Mouse (Mus musculus) midbrain, embryonic 16.5 days (tissue): ENCODE results near the gene Slc25a40. TPM values are rescaled to one million over a fixed set of nuclear protein-coding genes. Genes with fewer than 3 reads are reported as not detected.

Experiments used
- ATAC-seq: fragments of 200-750 bp; cut with Nextera tagmentation; 2 replicates; pipeline ENCODE4 v1.8.0; 2017; ENCODE audit warnings: moderate TSS enrichment
- H3K27ac ChIP-seq: fragments of 300-500 bp; sonication (generic); 2 replicates; pipeline ENCODE4 v1.5.1; 2014; ENCODE audit warnings: mild to moderate bottlenecking, low read length, mixed read lengths
- H3K27me3 ChIP-seq: fragments of 300-500 bp; sonication (generic); 2 replicates; pipeline ENCODE4 v1.6.1; 2014; ENCODE audit warnings: low read depth, low read length, mixed read lengths; ENCODE audit not compliant: control insufficient read depth, insufficient read depth
- H3K36me3 ChIP-seq: fragments of 300-500 bp; sonication (generic); 2 replicates; pipeline ENCODE4 v1.6.1; 2014; ENCODE audit warnings: mild to moderate bottlenecking, low read length, moderate library complexity, mixed read lengths; ENCODE audit not compliant: control insufficient read depth, insufficient read depth
- H3K4me1 ChIP-seq: fragments of 300-500 bp; sonication (generic); 2 replicates; pipeline ENCODE4 v1.6.1; 2014; ENCODE audit warnings: mild to moderate bottlenecking, low read length, mixed read lengths; ENCODE audit not compliant: control insufficient read depth, insufficient read depth
- H3K4me2 ChIP-seq: fragments of 300-500 bp; sonication (generic); 2 replicates; pipeline ENCODE4 v1.6.1; 2014; ENCODE audit warnings: mild to moderate bottlenecking, low read length, mixed read lengths
- H3K4me3 ChIP-seq: fragments of 300-500 bp; sonication (generic); 2 replicates; pipeline ENCODE4 v1.5.1; 2014; ENCODE audit warnings: low read depth, mild to moderate bottlenecking, low read length, moderate library complexity, mixed read lengths
- H3K9ac ChIP-seq: fragments of 300-500 bp; sonication (generic); 2 replicates; pipeline ENCODE4 v1.6.1; 2014; ENCODE audit warnings: low read depth, low read length, mixed read lengths
- H3K9me3 ChIP-seq: fragments of 300-500 bp; sonication (generic); replicated peaks from 2 replicates; pipeline ENCODE4 v1.6.1; 2014; ENCODE audit warnings: mild to moderate bottlenecking, low read length, mixed read lengths; ENCODE audit not compliant: control insufficient read depth, poor library complexity, severe bottlenecking
- WGBS: fragments of 180-500 bp; shearing (Covaris S2); extraction: QIAGEN DNeasy Blood & Tissue Kit; methylation state at CpG from one replicate; pipeline ENCODE4 v1.1.7; 2014; 5-methylcytosine and 5-hydroxymethylcytosine counted together
- polyA plus RNA-seq: library from polyadenylated mRNA; unstranded; fragments of >200 nt; fragmentation: Nextera tagmentation; extraction: Ambion mirVana; gene quantifications from 2 replicates; pipeline ENCODE4 v1.2.1, GENCODE M21; 2015

The Slc25a40 gene
- polyA plus RNA-seq, 1 experiment from 2014 or later, result 8.9 TPM

DNA sequence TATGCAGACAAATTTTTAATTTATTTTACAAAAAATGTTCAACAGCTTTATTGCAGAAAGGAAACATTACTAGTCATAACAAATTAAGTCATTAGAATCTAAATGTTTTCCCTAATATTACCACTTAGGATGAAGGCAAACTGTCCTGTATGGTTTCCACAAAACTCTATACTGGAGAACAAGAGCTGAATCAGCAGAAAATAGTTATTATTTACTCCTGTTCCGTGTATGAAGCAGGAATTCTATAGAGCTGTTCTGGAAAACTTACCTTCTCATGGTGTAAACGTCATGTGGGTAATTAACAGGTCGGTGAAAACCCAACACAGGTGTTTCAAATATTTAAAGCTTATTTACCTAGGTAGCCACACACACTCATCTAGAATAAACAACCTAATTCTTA, 1.2 kb upstream of the Slc25a40 start:
- no peak for ATAC-seq
- Histone ChIP-seq H3K9ac (no peak overlapping the region), H3K4me1 (peaks cover 12% of the 10 kb centered on the region), H3K9me3 (no peaks in the 10 kb centered on the region), H3K27ac (no peak overlapping the region), H3K27me3 (no peaks in the 10 kb centered on the region), H3K36me3 (no peaks in the 10 kb centered on the region), H3K4me2 (peak overlapping the region; percentile 91), H3K4me3 (peak overlapping the region; percentile 93; the same call in 1 of the 2 replicates)
- WGBS, result 15% methylated on average over 3 of the region's 3 CpGs

DNA sequence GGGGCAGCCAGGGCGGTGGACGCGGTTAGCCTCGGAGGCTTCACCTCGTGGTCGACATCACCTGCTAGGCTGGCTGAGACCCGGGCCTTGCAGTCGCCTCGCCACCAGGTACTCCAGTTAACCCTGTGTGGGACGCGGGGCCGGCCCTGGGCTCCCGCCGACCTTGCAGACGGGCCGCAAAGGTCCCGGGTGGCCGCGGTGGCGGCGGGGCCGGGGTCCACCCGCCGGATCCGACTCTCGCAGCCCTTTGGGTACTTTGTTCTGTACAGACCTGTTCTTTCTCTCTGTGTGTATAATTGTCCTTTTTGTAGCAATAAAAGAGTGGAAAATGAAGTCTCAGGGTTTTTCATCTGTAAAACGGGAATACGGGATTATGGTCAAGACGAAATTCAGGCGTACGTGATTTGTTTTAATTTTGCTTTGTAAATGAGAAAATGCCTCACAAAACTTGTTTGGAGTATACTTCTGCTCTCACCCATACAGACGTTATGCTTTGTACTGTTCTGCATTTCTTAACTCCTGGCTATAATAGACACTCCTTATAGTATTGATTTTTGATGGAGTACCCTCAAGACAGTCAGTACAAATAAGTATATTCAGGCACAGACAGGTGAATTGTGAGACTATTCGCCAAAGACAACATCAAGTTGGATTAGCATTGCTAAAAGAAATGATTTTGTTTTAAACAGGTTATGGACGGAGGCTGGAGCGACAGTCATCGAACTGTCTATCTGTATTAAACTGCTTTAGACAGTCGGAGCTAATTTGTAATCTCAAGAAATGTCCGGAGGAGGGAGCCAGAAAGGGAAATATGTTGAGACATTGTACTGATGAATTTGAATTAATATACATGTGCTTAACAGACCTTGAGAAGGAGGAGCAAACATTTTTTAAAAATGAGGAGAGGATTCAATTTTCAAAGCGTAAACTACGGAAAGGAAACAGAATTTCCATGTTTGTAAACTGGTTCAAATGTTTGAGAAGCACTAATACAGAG, 580 bp downstream of the Slc25a40 start:
- H3K4me1 ChIP-seq, result peaks cover 12% of the 10 kb centered on the region
- no peaks in the 10 kb centered on the region for H3K36me3 ChIP-seq
- peak; percentile 26; the same call in 1 of the 2 replicates for ATAC-seq
- peak overlapping the region; percentile 78 for H3K9ac ChIP-seq
- peak overlapping the region; percentile 76 for H3K27ac ChIP-seq
- peak overlapping the region; percentile 93 for H3K4me3 ChIP-seq
- under 1% methylated on average over 38 of the region's 40 CpGs for WGBS
- peak overlapping the region; percentile 91 for H3K4me2 ChIP-seq
- no peaks in the 10 kb centered on the region for H3K27me3 ChIP-seq
- no peaks in the 10 kb centered on the region for H3K9me3 ChIP-seq

DNA sequence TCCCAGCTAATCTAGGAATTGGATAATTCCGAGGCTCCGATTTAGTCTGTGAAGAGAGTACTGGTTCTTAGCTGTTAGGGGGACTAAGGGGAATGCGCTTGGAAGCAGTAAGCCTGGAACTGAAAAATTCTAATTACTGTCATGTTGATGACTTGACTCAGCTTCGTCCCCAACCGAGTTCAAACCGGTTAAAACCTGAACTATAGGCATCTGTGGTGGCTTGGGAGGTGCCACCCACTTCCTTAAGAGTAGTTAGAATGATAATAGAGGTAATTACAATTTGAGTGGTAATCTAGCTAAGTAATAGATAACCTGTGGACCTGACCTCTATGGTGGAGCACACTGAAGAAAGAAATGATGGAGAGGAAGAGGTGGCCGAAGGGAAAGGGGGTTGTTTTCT, 1.5 kb downstream of the Slc25a40 start:
- no peak for ATAC-seq

DNA sequence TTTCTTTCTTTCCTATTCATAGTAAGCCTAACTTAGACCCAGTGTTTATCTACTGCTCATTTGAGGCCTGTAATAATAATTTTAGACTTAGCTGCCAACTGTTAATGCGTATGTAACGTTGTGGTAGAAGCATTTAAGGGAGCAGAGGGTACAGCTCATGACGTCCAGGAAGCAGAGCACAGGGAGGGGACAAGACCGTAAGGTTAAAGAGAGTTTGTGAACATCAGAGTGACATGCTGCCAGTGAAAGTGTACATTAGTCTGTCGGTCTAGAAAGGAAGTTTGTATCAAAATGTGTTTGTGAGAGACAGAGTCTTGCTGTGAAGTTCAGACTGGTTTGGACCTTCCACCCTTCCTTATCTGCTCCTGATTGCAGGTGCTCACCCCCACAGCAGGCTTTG, 3.2 kb downstream of the Slc25a40 start:
- no peaks in the 10 kb centered on the region for H3K36me3 ChIP-seq
- ATAC-seq, result no peak
- WGBS, result 88% methylated on average over 5 of the region's 5 CpGs
- H3K27ac ChIP-seq, result no peak overlapping the region
- H3K27me3 ChIP-seq, result no peaks in the 10 kb centered on the region
- H3K4me1 ChIP-seq, result peaks cover 12% of the 10 kb centered on the region
- no peaks in the 10 kb centered on the region for H3K9me3 ChIP-seq
- no peak overlapping the region for H3K9ac ChIP-seq
- H3K4me3 ChIP-seq, result no peak overlapping the region
- H3K4me2 ChIP-seq, result no peak overlapping the region

More for the DNA sequence above, 1.5 kb downstream of the Slc25a40 start:
- 21% methylated on average over 7 of the region's 7 CpGs for WGBS
- H3K27me3 ChIP-seq, result no peaks in the 10 kb centered on the region
- H3K4me2 ChIP-seq, result peak overlapping the region; percentile 91
- H3K4me3 ChIP-seq, result peak overlapping the region; percentile 93
- peaks cover 12% of the 10 kb centered on the region for H3K4me1 ChIP-seq
- H3K9me3 ChIP-seq, result no peaks in the 10 kb centered on the region
- H3K9ac ChIP-seq, result peak overlapping the region; percentile 22; the same call in 1 of the 2 replicates
- no peak overlapping the region for H3K27ac ChIP-seq
- no peaks in the 10 kb centered on the region for H3K36me3 ChIP-seq

DNA sequence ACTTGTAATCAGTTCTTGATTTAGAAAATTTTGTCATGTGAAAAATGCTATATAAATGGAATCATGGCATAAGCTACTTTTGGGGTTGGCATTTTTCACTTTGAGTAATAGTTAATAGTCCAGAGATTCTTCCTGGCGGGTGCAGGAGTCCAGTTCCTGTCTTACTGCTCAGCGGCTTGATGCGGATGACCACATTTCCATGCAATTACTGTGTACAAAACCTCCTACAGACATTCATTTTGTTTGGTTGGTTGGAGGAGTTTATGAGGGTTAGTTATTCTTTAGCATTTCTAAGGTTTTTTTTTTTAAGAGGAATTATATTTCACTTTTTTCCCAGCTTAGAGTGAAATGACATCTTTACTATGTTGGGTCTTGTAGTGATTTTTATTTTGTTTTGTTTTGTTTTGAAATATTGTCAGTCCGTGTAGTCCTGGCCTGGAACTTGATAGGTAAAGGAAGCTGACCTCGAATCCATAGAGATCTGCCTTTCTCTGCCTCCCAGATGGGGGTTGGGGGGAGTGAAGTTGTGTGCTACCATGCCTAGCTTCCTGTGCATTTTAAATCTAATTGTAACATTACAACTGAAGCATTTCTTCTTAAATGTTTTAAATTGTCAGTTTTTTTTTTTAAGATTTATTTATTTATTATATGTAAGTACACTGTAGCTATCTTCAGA, 15.0 kb downstream of the Slc25a40 start:
- H3K4me3 ChIP-seq, result no peak overlapping the region
- no peaks in the 10 kb centered on the region for H3K4me1 ChIP-seq
- no peak overlapping the region for H3K27ac ChIP-seq
- no peak overlapping the region for H3K4me2 ChIP-seq
- ATAC-seq, result no peak
- no peak overlapping the region for H3K9ac ChIP-seq
- WGBS, result 92% methylated on average over 5 of the region's 5 CpGs
- H3K9me3 ChIP-seq, result no peaks in the 10 kb centered on the region
- H3K27me3 ChIP-seq, result no peaks in the 10 kb centered on the region
- no peaks in the 10 kb centered on the region for H3K36me3 ChIP-seq

DNA sequence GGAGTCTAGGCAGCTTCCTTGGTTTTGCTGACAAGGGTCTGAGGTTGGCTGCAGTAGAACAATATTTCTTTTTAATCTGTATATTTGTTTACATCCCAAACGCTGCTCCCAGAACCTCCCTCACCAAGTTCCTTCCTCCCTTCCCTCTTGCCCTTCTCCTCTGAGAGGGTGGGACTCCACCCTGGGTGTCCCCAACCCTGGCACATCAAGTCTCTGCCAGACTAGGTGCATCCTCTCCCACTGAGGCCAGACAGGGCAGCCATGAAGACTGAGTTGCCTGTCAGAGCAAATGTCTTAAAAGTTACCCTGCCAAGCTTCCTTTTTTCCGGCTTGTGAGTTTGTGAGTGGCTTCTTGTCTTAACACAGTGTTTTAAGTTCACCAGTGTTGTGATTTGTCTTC, 16.4 kb downstream of the Slc25a40 start:
- H3K9ac ChIP-seq, result no peak overlapping the region
- H3K4me3 ChIP-seq, result no peak overlapping the region
- ATAC-seq, result no peak
- H3K27me3 ChIP-seq, result no peaks in the 10 kb centered on the region
- H3K9me3 ChIP-seq, result no peaks in the 10 kb centered on the region
- H3K36me3 ChIP-seq, result no peaks in the 10 kb centered on the region
- no peak overlapping the region for H3K4me2 ChIP-seq
- WGBS, result 78% methylated on average over 2 of the region's 2 CpGs
- no peaks in the 10 kb centered on the region for H3K4me1 ChIP-seq
- H3K27ac ChIP-seq, result no peak overlapping the region

DNA sequence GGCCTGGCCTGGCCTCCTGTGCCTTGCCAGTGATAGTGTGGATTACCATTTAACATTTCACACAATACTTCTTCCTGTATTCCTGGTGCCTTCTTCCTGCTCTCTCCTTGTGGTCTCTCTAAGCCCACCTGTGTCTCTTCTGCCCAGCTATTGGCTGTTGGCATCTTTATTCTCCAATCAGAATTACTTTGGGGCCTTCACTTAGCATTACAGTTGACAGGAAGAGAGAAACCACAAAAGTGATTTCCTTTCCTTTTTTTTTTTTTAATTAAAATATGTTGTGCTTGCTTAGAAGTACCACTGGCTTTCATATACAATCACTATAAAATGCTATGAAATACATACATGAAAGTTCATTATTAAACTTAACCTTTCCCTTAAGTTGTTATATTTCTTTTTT, 32.9 kb downstream of the Slc25a40 start:
- Histone ChIP-seq H3K9me3 (no peaks in the 10 kb centered on the region), H3K9ac (no peak overlapping the region), H3K4me2 (no peak overlapping the region), H3K36me3 (0 out of 2 replicates have a peak, but pooled peaks cover 4% of the 10 kb centered on the region), H3K4me1 (no peaks in the 10 kb centered on the region), H3K4me3 (no peak overlapping the region), H3K27me3 (no peaks in the 10 kb centered on the region), H3K27ac (no peak overlapping the region)
- no peak for ATAC-seq

DNA sequence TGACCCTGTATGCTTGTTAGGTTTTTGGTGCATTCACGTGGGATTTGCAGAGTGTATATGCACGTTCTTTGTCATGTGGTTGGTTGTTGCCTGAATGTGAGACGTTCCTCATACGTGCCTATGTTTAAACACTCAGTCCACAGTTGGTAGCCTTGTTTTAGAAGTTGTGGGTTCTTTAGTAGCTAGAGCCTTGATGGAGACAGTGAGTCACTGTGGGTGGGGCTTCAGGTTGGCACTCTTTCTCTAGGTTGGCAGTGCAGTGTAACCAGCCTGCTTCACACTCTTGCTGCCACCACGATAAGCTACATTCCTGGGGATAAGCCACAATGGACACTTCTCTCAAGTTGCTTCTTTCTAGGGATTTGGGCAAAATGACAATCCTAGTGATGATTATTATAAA, 33.9 kb downstream of the Slc25a40 start:
- H3K27me3 ChIP-seq, result no peaks in the 10 kb centered on the region
- no peak overlapping the region for H3K4me3 ChIP-seq
- H3K4me2 ChIP-seq, result no peak overlapping the region
- no peak overlapping the region for H3K9ac ChIP-seq
- 95% methylated on average over 5 of the region's 5 CpGs for WGBS
- H3K9me3 ChIP-seq, result no peaks in the 10 kb centered on the region
- no peak overlapping the region for H3K27ac ChIP-seq
- ATAC-seq, result no peak
- H3K36me3 ChIP-seq, result 0 out of 2 replicates have a peak, but pooled peaks cover 4% of the 10 kb centered on the region
- H3K4me1 ChIP-seq, result no peaks in the 10 kb centered on the region
